In genomic region chr16:23984183-23984582, GRCm38 (mm10) we compare ENCODE assay signal across 8 mouse cellular contexts. TPM values are rescaled to one million over a fixed set of nuclear protein-coding genes. Genes with fewer than 3 reads are reported as not detected.
DNase-seq lines count a peak whose midpoint lies in the region; ATAC-seq and TF ChIP-seq lines count a peak whose summit lies in the region.

No protein-coding gene starts in this region.

- peak; percentile 95 for TF ChIP-seq CTCF in C2C12 (IDR thresholded peaks at IDR 0.05; ENCODE audit: control insufficient read depth, insufficient read depth, insufficient read length)

- H3ac ChIP-seq in C2C12 (ENCODE audit: control insufficient read depth, insufficient read length, low read depth) (no peak overlapping the region), myocyte (ENCODE audit: control insufficient read depth, insufficient read length) (no peak overlapping the region)

- peak overlapping the region; percentile 39; the same call in 1 of the 2 replicates for H3K9ac ChIP-seq in forebrain, embryonic 12.5 days
- H3K9ac ChIP-seq in heart, embryonic 16.5 days (ENCODE audit: low read length), result peak overlapping the region; percentile 77
- no peak overlapping the region; the same call in 1 of the 2 replicates for H3K9ac ChIP-seq in liver, embryonic 12.5 days

- H3K27me3 ChIP-seq in C2C12 (ENCODE audit: control insufficient read depth, insufficient read depth, insufficient read length) (no peaks in the 10 kb centered on the region), myocyte (ENCODE audit: control insufficient read depth, insufficient read depth, insufficient read length) (no peaks in the 10 kb centered on the region)
- peaks cover 67% of the 10 kb centered on the region for H3K27me3 ChIP-seq in forebrain, embryonic 12.5 days
- peaks cover 6% of the 10 kb centered on the region; the same call in 1 of the 2 replicates for H3K27me3 ChIP-seq in heart, embryonic 16.5 days (ENCODE audit: control insufficient read depth, insufficient read depth, low read length)
- H3K27me3 ChIP-seq in liver, embryonic 12.5 days (replicated peaks), result peaks cover 97% of the 10 kb centered on the region

- peaks cover 4% of the 10 kb centered on the region for H3K36me3 ChIP-seq in C2C12 (ENCODE audit: control insufficient read depth, insufficient read depth)
- H3K36me3 ChIP-seq in forebrain, embryonic 12.5 days (replicated peaks), result no peaks in the 10 kb centered on the region
- no peaks in the 10 kb centered on the region for H3K36me3 ChIP-seq in heart, embryonic 16.5 days (ENCODE audit: control insufficient read depth, insufficient read depth)
- no peaks in the 10 kb centered on the region for H3K36me3 ChIP-seq in liver, embryonic 12.5 days
- H3K36me3 ChIP-seq in myocyte (ENCODE audit: control insufficient read depth, insufficient read depth), result no peaks in the 10 kb centered on the region

- ATAC-seq in forebrain, embryonic 12.5 days (ENCODE audit: low FRiP score), result peak; percentile 48
- ATAC-seq in heart, embryonic 16.5 days (replicated peaks; ENCODE audit: extremely low read depth, insufficient read depth, low FRiP score), result peak; percentile 24; the same call in 1 of the 2 replicates
- peak; percentile 48; the same call in 1 of the 2 replicates for ATAC-seq in liver, embryonic 12.5 days

- H3K79me2 ChIP-seq in C2C12 (ENCODE audit: control insufficient read depth, insufficient read depth), result peaks cover 78% of the 10 kb centered on the region
- peaks cover 70% of the 10 kb centered on the region for H3K79me2 ChIP-seq in myocyte (ENCODE audit: control insufficient read depth, insufficient read depth)

- H3K4me1 ChIP-seq in forebrain, embryonic 12.5 days, result peaks cover 50% of the 10 kb centered on the region
- peaks cover 34% of the 10 kb centered on the region for H3K4me1 ChIP-seq in heart, embryonic 16.5 days (ENCODE audit: control insufficient read depth, insufficient read depth, low read length)
- H3K4me1 ChIP-seq in liver, embryonic 12.5 days, result peaks cover 59% of the 10 kb centered on the region

- peaks cover 23% of the 10 kb centered on the region for H3K79me3 ChIP-seq in C2C12 (ENCODE audit: low read depth)

- H3K9me3 ChIP-seq in forebrain, embryonic 12.5 days, result no peaks in the 10 kb centered on the region
- no peaks in the 10 kb centered on the region for H3K9me3 ChIP-seq in heart, embryonic 16.5 days (replicated peaks; ENCODE audit: control insufficient read depth, low read length)
- H3K9me3 ChIP-seq in liver, embryonic 12.5 days (replicated peaks), result no peaks in the 10 kb centered on the region

- H3K4me2 ChIP-seq in forebrain, embryonic 12.5 days, result peak overlapping the region; percentile 72
- H3K4me2 ChIP-seq in heart, embryonic 16.5 days (ENCODE audit: low read depth, low read length), result peak overlapping the region; percentile 98
- peak overlapping the region; percentile 67 for H3K4me2 ChIP-seq in liver, embryonic 12.5 days
- H3K4me2 ChIP-seq in myocyte (ENCODE audit: low read depth), result peak overlapping the region; percentile 89

- TF ChIP-seq POLR2A in myocyte (IDR thresholded peaks at IDR 0.05; ENCODE audit: insufficient read length, low read depth), result peak; percentile 13

- H3K4me3 ChIP-seq in C2C12 (ENCODE audit: insufficient read depth, poor library complexity, severe bottlenecking), result peak overlapping the region; percentile 27
- peak overlapping the region; percentile 36 for H3K4me3 ChIP-seq in forebrain, embryonic 12.5 days (replicated peaks)
- H3K4me3 ChIP-seq in heart, embryonic 16.5 days (ENCODE audit: low read length), result peak overlapping the region; percentile 58
- H3K4me3 ChIP-seq in liver, embryonic 12.5 days, result peak overlapping the region; percentile 44
- H3K4me3 ChIP-seq in myocyte, result peak overlapping the region; percentile 92

- peak; percentile 53 for DNase-seq in c-Kit-positive CD71-positive TER-119-negative erythroid progenitor cells, embryonic 14.5 days (ENCODE audit: low read depth)
- peak; percentile 94 for DNase-seq in kidney, postnatal 14 days
- DNase-seq in spleen, postnatal 36 days (ENCODE audit: low spot score in 2 of 2), result peak; percentile 81 to 83

- no peak overlapping the region for H3K27ac ChIP-seq in forebrain, embryonic 12.5 days
- H3K27ac ChIP-seq in heart, embryonic 16.5 days (ENCODE audit: low read length), result no peak overlapping the region; the same call in 1 of the 2 replicates
- no peak overlapping the region for H3K27ac ChIP-seq in liver, embryonic 12.5 days

- 1% methylated on average over 22 of the region's 22 CpGs for WGBS in forebrain, embryonic 12.5 days
- WGBS in heart, embryonic 16.5 days, result under 1% methylated on average over 22 of the region's 22 CpGs
- WGBS in liver, embryonic 12.5 days (ENCODE audit: insufficient replicate concordance), result under 1% methylated on average over 22 of the region's 22 CpGs

TF ChIP-seq in C2C12, 6 proteins besides CTCF, POLR2A, EP300 and RAD21:
- TF ChIP-seq USF1 (IDR thresholded peaks at IDR 0.05; ENCODE audit: low read depth) (no peak), MYOD1 (IDR thresholded peaks at IDR 0.05; ENCODE audit: control insufficient read depth, insufficient read length, low read depth) (no peak), MYOG (IDR thresholded peaks at IDR 0.05; ENCODE audit: control insufficient read depth, extremely low read depth, insufficient read length) (no peak)
TF ChIP-seq in C2C12: peak in this region for 0.

TF ChIP-seq in myocyte, 11 proteins besides CTCF, POLR2A, EP300 and RAD21:
- no peak for TF ChIP-seq MAX (IDR thresholded peaks at IDR 0.05; ENCODE audit: low read depth)
- peak; percentile 79 for TF ChIP-seq POLR2AphosphoS2 (IDR thresholded peaks at IDR 0.05; ENCODE audit: insufficient read length, low read depth)

RNA-seq across cellular contexts. Expression of gene Gm37419, which starts 4.1 kb away (rescaled TPM):
- not detected for polyA plus RNA-seq in C2C12 (2012; fragmentation: generic; extraction: Trizol)
- not detected in 2 replicates for polyA plus RNA-seq in forebrain, embryonic 12.5 days (2016; fragmentation: Nextera tagmentation; extraction: Ambion mirVana)
- polyA plus RNA-seq in heart, embryonic 16.5 days (2015; fragmentation: Nextera tagmentation; extraction: Ambion mirVana), result not detected in 2 replicates
- not detected in 2 replicates for polyA plus RNA-seq in liver, embryonic 12.5 days (2016; fragmentation: Nextera tagmentation; extraction: Ambion mirVana)
- not detected for polyA plus RNA-seq in myocyte (2012; fragmentation: generic; extraction: Trizol)

RNA-seq across cellular contexts. Expression of gene Bcl6, which starts 4.5 kb away (rescaled TPM):
- 6.2 TPM for polyA plus RNA-seq in C2C12 (2012; fragmentation: generic; extraction: Trizol)
- 0.40 and 0.42 TPM in 2 replicates for polyA plus RNA-seq in forebrain, embryonic 12.5 days (2016; fragmentation: Nextera tagmentation; extraction: Ambion mirVana)
- polyA plus RNA-seq in heart, embryonic 16.5 days (2015; fragmentation: Nextera tagmentation; extraction: Ambion mirVana), result 0.81 and 1.2 TPM in 2 replicates
- polyA plus RNA-seq in liver, embryonic 12.5 days (2016; fragmentation: Nextera tagmentation; extraction: Ambion mirVana), result 0.12 and 0.19 TPM in 2 replicates
- polyA plus RNA-seq in myocyte (2012; fragmentation: generic; extraction: Trizol), result 28.5 TPM

RNA-seq across cellular contexts. Expression of gene Rtp2, which starts 52.0 kb away (rescaled TPM):
- polyA plus RNA-seq in C2C12 (2012; fragmentation: generic; extraction: Trizol) (not detected), myocyte (2012; fragmentation: generic; extraction: Trizol) (0.01 TPM)
- polyA plus RNA-seq in forebrain, embryonic 12.5 days (2016; fragmentation: Nextera tagmentation; extraction: Ambion mirVana), result 0.29 and 0.83 TPM in 2 replicates
- polyA plus RNA-seq in heart, embryonic 16.5 days (2015; fragmentation: Nextera tagmentation; extraction: Ambion mirVana), result not detected in 2 replicates
- polyA plus RNA-seq in liver, embryonic 12.5 days (2016; fragmentation: Nextera tagmentation; extraction: Ambion mirVana), result not detected in 2 replicates

Comparison
In these comparisons a context has a peak if more than half of its experiments do, and no peak if none do; other contexts are left out.
1. H3K4me3 ChIP-seq: peak in every context shown above with its lines; median percentile 92 in myocyte; 58 in heart, embryonic 16.5 days; 44 in liver, embryonic 12.5 days; 36 in forebrain, embryonic 12.5 days; 27 in C2C12.